Mouse (Mus musculus): ENCODE results near the gene Gm11037. TPM values are rescaled to one million over a fixed set of nuclear protein-coding genes. Genes with fewer than 3 reads are reported as not detected.

Gene Gm11037
- polyA plus RNA-seq, 1 experiment from 2014 or later, result not detected

DNA sequence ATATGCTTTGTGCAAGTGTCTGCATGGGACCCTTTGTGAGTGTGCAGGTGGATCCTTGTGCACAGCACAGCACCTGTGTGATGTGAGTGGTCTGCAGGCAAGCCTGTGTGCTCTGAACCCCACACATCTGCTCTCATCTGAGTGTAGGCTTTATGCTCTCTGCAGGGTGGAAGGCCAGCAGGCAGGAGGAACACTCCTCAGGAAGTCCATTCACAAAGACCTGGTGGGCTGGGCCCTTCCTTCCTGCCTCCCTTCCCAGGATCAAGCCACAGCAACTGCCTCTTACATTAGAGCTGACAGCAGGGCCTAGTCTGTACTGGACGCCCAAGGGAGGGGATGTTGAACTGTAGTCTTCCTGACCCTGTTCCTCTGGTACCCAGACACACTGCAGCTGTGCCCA lies 1.1 kb downstream of the Gm11037 start:
- Histone ChIP-seq H3K9me3 (no peaks in the 10 kb centered on the region), H3K4me1 (replicated peaks) (peaks cover 24% of the 10 kb centered on the region; the same call in 1 of the 2 replicates), H3K27ac (0 out of 2 replicates have a peak overlapping the region, but pooled peaks have one; percentile 59), H3K4me3 (no peak overlapping the region), H3K27me3 (ENCODE audit: insufficient read depth, poor library complexity, severe bottlenecking) (no peaks in the 10 kb centered on the region), H3K36me3 (peaks cover 13% of the 10 kb centered on the region; the same call in 1 of the 2 replicates)
- no peak for DNase-seq (ENCODE audit: low spot score)
- whole genome bisulfite sequencing, result 50% methylated on average over 1 of the region's 1 CpGs

DNA sequence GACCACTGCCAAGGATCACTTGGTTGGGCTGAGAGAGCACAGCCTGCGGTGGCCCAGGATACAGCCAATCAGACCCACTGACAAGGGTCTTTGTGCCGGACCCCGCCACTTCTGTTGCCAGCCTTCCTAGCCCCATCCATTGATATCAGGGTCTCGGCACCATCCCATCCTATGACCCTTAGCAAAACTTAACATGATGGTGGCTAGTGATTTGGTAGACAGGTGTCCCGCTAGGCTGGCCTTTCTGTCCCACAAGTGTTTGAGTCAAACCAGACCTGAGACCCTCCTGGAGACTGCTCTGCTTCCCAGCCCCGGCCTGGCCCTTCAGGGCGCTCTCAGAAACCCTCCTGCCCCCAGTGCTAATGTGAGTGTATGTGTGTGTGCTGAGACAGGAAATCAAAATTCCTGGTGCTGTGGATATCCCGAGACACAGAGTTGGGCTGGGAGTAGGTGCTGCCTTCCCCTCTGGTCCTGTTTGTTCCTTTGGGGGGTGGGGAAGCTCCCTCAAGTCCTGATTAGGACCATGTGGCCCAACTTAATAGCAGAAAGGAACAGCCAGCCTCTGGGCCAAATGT lies 1.6 kb downstream of the Gm11037 start:
- Histone ChIP-seq H3K4me3 (no peak overlapping the region), H3K4me1 (replicated peaks) (peaks cover 27% of the 10 kb centered on the region; the same call in 1 of the 2 replicates), H3K27ac (peak overlapping the region; percentile 59), H3K36me3 (peaks cover 15% of the 10 kb centered on the region; the same call in 1 of the 2 replicates), H3K27me3 (ENCODE audit: insufficient read depth, poor library complexity, severe bottlenecking) (no peaks in the 10 kb centered on the region), H3K9me3 (no peaks in the 10 kb centered on the region)
- DNase-seq (ENCODE audit: low spot score), result no peak
- 85% methylated on average over 8 of the region's 8 CpGs for WGBS

GRCm38 (mm10) chr2:131135521-131136139 lies 2.3 kb downstream of the Gm11037 start:
- Histone ChIP-seq H3K4me1 (replicated peaks) (peaks cover 34% of the 10 kb centered on the region; the same call in 1 of the 2 replicates), H3K9me3 (no peaks in the 10 kb centered on the region), H3K4me3 (no peak overlapping the region), H3K27me3 (ENCODE audit: insufficient read depth, poor library complexity, severe bottlenecking) (no peaks in the 10 kb centered on the region), H3K36me3 (peaks cover 15% of the 10 kb centered on the region; the same call in 1 of the 2 replicates), H3K27ac (peak overlapping the region; percentile 59)
- 69% methylated on average over 11 of the region's 11 CpGs for whole genome bisulfite sequencing
- no peak for DNase-seq (ENCODE audit: low spot score)

DNA sequence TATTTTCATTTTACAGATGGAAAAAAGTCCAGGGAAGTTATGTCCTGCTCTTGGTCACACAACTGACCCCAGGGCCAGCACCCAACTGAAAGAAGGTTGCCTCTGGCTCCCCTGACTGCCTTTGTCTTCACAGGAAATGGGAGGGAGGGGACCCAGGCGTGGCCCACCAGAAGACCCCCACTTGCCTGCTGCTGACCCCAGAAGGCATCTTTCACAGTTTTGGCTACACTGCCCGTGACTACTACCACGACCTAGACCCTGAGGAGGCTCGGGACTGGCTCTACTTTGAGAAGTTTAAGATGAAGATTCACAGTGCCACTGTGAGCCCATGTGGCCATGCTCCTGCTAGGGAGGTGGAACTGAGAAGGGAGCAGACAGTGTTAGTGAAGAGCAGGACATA lies 5.0 kb downstream of the Gm11037 start:
- Histone ChIP-seq H3K4me3 (no peak overlapping the region), H3K36me3 (peaks cover 21% of the 10 kb centered on the region), H3K27me3 (ENCODE audit: insufficient read depth, poor library complexity, severe bottlenecking) (no peaks in the 10 kb centered on the region), H3K27ac (0 out of 2 replicates have a peak overlapping the region, but pooled peaks have one; percentile 36), H3K4me1 (replicated peaks) (peaks cover 52% of the 10 kb centered on the region), H3K9me3 (no peaks in the 10 kb centered on the region)
- 75% methylated on average over 4 of the region's 4 CpGs for WGBS
- no peak for DNase-seq (ENCODE audit: low spot score)

DNA sequence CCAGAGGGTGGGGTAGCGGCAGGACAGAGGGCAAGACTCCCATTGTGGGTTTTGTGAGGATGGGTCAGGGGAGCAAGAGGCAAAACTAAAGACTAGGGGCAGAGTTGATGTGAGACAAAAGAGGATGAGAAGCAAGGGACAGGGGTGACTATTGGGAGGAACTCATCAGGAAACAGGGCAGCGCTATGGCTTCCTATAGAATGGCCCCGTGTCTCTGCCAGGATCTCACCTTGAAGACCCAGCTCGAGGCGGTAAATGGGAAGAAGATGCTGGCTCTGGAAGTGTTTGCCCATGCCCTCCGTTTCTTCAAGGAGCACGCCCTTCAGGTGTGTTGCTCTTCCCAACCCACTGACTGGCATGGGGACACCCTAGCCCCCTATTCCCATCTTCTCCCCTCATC lies 5.5 kb downstream of the Gm11037 start:
- Histone ChIP-seq H3K27ac (0 out of 2 replicates have a peak overlapping the region, but pooled peaks have one; percentile 36), H3K4me3 (no peak overlapping the region), H3K4me1 (replicated peaks) (peaks cover 52% of the 10 kb centered on the region), H3K36me3 (peaks cover 26% of the 10 kb centered on the region), H3K9me3 (no peaks in the 10 kb centered on the region), H3K27me3 (ENCODE audit: insufficient read depth, poor library complexity, severe bottlenecking) (no peaks in the 10 kb centered on the region)
- no peak for DNase-seq (ENCODE audit: low spot score)
- WGBS, result 77% methylated on average over 7 of the region's 7 CpGs

DNA sequence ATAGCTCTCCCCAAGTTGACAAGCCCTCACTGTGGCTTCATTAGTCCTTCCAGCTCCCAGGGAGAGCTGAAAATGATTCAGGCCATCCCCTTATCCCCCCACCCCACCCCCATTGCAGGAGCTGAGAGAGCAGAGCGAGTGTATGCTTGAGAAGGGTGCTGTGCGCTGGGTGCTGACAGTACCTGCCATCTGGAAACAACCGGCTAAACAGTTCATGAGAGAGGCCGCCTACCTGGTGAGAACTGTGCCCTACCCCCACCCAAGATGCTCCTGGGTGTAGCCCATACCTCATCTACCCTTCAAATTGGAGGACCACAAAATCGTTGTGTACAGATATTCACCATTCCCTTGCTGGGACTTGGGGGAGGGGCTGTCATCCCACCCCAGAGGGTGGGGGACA lies 6.0 kb downstream of the Gm11037 start:
- WGBS, result 91% methylated on average over 5 of the region's 5 CpGs
- Histone ChIP-seq H3K36me3 (peaks cover 30% of the 10 kb centered on the region), H3K4me3 (no peak overlapping the region), H3K9me3 (no peaks in the 10 kb centered on the region), H3K4me1 (replicated peaks) (peaks cover 48% of the 10 kb centered on the region), H3K27ac (no peak overlapping the region), H3K27me3 (ENCODE audit: insufficient read depth, poor library complexity, severe bottlenecking) (no peaks in the 10 kb centered on the region)
- DNase-seq (ENCODE audit: low spot score), result no peak

GRCm38 (mm10) chr2:131139886-131140532 lies 6.7 kb downstream of the Gm11037 start:
- 58% methylated on average over 5 of the region's 5 CpGs for WGBS
- DNase-seq (ENCODE audit: low spot score), result no peak
- Histone ChIP-seq H3K36me3 (peaks cover 35% of the 10 kb centered on the region), H3K9me3 (no peaks in the 10 kb centered on the region), H3K27ac (0 out of 2 replicates have a peak overlapping the region, but pooled peaks have one; percentile 18), H3K4me3 (no peak overlapping the region), H3K27me3 (ENCODE audit: insufficient read depth, poor library complexity, severe bottlenecking) (no peaks in the 10 kb centered on the region), H3K4me1 (replicated peaks) (peaks cover 46% of the 10 kb centered on the region)

- no peaks in the 10 kb centered on the region for H3K27me3 ChIP-seq (ENCODE audit: insufficient read depth, poor library complexity, severe bottlenecking)
- no peak for DNase-seq (ENCODE audit: low spot score)
- 0 out of 2 replicates have a peak overlapping the region, but pooled peaks have one; percentile 18 for H3K27ac ChIP-seq
- H3K9me3 ChIP-seq, result no peaks in the 10 kb centered on the region
- H3K4me3 ChIP-seq, result no peak overlapping the region
- H3K36me3 ChIP-seq, result peaks cover 41% of the 10 kb centered on the region
- 73% methylated on average over 5 of the region's 5 CpGs for WGBS
- peaks cover 40% of the 10 kb centered on the region for H3K4me1 ChIP-seq (replicated peaks)
Observed at GRCm38 (mm10) chr2:131140533-131140905, 7.2 kb downstream of the Gm11037 start.

- Histone ChIP-seq H3K9me3 (no peaks in the 10 kb centered on the region), H3K36me3 (peaks cover 50% of the 10 kb centered on the region), H3K4me3 (no peak overlapping the region), H3K27ac (no peak overlapping the region), H3K27me3 (ENCODE audit: insufficient read depth, poor library complexity, severe bottlenecking) (no peaks in the 10 kb centered on the region), H3K4me1 (replicated peaks) (peaks cover 39% of the 10 kb centered on the region)
- 90% methylated on average over 8 of the region's 8 CpGs for WGBS
- DNase-seq (ENCODE audit: low spot score), result no peak
Observed at GRCm38 (mm10) chr2:131141336-131141986, 8.2 kb downstream of the Gm11037 start.

DNA sequence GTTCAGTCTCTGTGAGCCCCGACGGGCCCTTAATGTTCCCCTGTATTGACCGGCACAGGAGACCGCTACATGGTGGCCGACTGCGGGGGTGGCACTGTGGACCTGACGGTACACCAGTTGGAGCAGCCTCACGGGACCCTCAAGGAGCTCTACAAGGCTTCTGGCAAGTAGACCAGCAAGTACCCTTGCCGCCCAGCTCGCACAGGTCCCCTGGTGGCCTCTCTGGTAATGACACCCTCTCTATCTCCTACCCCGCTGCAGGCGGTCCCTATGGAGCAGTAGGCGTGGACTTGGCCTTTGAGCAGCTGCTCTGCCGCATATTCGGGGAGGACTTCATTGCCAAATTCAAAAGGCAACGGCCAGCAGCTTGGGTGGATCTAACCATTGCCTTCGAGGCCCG lies 9.3 kb downstream of the Gm11037 start:
- 34% methylated on average over 18 of the region's 18 CpGs for WGBS
- DNase-seq (ENCODE audit: low spot score), result peak; percentile 78
- 0 out of 2 replicates have a peak overlapping the region, but pooled peaks have one; percentile 16 for H3K27ac ChIP-seq

GRCm38 (mm10) chr2:131143007-131143780 lies 9.9 kb downstream of the Gm11037 start:
- H3K4me3 ChIP-seq, result peak overlapping the region; percentile 27
- 64% methylated on average over 22 of the region's 22 CpGs for WGBS
- H3K9me3 ChIP-seq, result no peaks in the 10 kb centered on the region
- peaks cover 63% of the 10 kb centered on the region for H3K36me3 ChIP-seq
- no peak for DNase-seq (ENCODE audit: low spot score)
- H3K4me1 ChIP-seq (replicated peaks), result peaks cover 41% of the 10 kb centered on the region
- H3K27me3 ChIP-seq (ENCODE audit: insufficient read depth, poor library complexity, severe bottlenecking), result no peaks in the 10 kb centered on the region
- H3K27ac ChIP-seq, result no peak overlapping the region

More for the DNA sequence above, 9.3 kb downstream of the Gm11037 start:
- Histone ChIP-seq H3K4me1 (replicated peaks) (peaks cover 39% of the 10 kb centered on the region), H3K9me3 (no peaks in the 10 kb centered on the region), H3K27me3 (ENCODE audit: insufficient read depth, poor library complexity, severe bottlenecking) (no peaks in the 10 kb centered on the region), H3K4me3 (peak overlapping the region; percentile 27), H3K36me3 (peaks cover 60% of the 10 kb centered on the region)

DNA sequence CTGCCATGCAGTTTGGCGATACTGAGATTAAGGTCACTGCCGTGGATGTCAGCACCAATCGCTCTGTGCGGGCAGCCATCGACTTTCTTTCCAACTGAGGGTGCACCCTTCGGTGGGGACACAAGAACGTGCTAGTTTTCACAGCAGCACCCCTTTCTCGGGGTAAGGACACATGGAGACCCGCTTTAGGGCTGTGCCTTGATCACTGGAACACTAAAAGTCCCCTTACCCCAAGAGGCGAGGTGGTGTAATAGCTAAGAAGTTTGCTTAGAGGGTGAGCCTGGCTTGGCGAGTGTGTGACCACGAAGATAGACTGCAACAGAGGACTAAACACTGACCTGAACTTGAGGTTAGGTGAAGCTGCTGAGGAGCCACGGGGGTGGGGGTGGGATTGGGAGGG lies 11.8 kb downstream of the Gm11037 start:
- H3K4me3 ChIP-seq, result no peak overlapping the region
- H3K27ac ChIP-seq, result no peak overlapping the region
- H3K4me1 ChIP-seq (replicated peaks), result peaks cover 31% of the 10 kb centered on the region
- H3K27me3 ChIP-seq (ENCODE audit: insufficient read depth, poor library complexity, severe bottlenecking), result no peaks in the 10 kb centered on the region
- no peaks in the 10 kb centered on the region for H3K9me3 ChIP-seq
- 65% methylated on average over 13 of the region's 13 CpGs for WGBS
- H3K36me3 ChIP-seq, result peaks cover 75% of the 10 kb centered on the region
- DNase-seq (ENCODE audit: low spot score), result no peak

All from hindbrain, embryonic 10.5 days (tissue).